Mouse (Mus musculus) liver, embryonic 15.5 days (tissue): Measurements from ENCODE around the gene A430089I19Rik. TPM values are rescaled to one million over a fixed set of nuclear protein-coding genes. Genes with fewer than 3 reads are reported as not detected.
"Not testable (repeated sequence)": the region's sequence is repeated elsewhere in the genome, so short reads cannot be mapped to it uniquely, and the experiment has no call there.

ENCODE experiments used
- ATAC-seq: fragments of 200-750 bp; cut with Nextera tagmentation; 2 replicates; pipeline ENCODE4 v1.8.0; 2017; ENCODE audit warnings: moderate number of reproducible peaks, mild to moderate bottlenecking, moderate library complexity; ENCODE audit not compliant: insufficient read depth
- H3K27ac ChIP-seq: fragments of 300-500 bp; sonication (generic); replicated peaks from 2 replicates; pipeline ENCODE4 v1.5.1; 2015; ENCODE audit warnings: mild to moderate bottlenecking, inconsistent platforms
- H3K27me3 ChIP-seq: fragments of 300-500 bp; sonication (generic); 2 replicates; pipeline ENCODE4 v1.6.1; 2015; ENCODE audit warnings: mild to moderate bottlenecking, inconsistent platforms
- H3K36me3 ChIP-seq: fragments of 300-500 bp; sonication (generic); replicated peaks from 2 replicates; pipeline ENCODE4 v1.6.1; 2015; ENCODE audit warnings: moderate library complexity, mild to moderate bottlenecking, inconsistent platforms
- H3K4me1 ChIP-seq: fragments of 300-500 bp; sonication (generic); replicated peaks from 2 replicates; pipeline ENCODE4 v1.6.1; 2015; ENCODE audit warnings: inconsistent platforms
- H3K4me2 ChIP-seq: fragments of 300-500 bp; sonication (generic); 2 replicates; pipeline ENCODE4 v1.6.1; 2015; ENCODE audit warnings: moderate library complexity, mild to moderate bottlenecking, inconsistent platforms
- H3K4me3 ChIP-seq: fragments of 300-500 bp; sonication (generic); replicated peaks from 2 replicates; pipeline ENCODE4 v1.5.1; 2015; ENCODE audit warnings: mild to moderate bottlenecking, inconsistent platforms
- H3K9ac ChIP-seq: fragments of 300-500 bp; sonication (generic); 2 replicates; pipeline ENCODE4 v1.6.1; 2015; ENCODE audit warnings: moderate library complexity, mild to moderate bottlenecking, inconsistent platforms
- H3K9me3 ChIP-seq: fragments of 300-500 bp; sonication (generic); replicated peaks from 2 replicates; pipeline ENCODE4 v1.6.1; 2016; ENCODE audit warnings: inconsistent platforms
- WGBS: fragments of 180-500 bp; shearing (Covaris S2); methylation state at CpG from one replicate; pipeline ENCODE4 v1.1.7; 2015; ENCODE audit warnings: mixed read lengths; ENCODE audit not compliant: insufficient replicate concordance; 5-methylcytosine and 5-hydroxymethylcytosine counted together
- polyA plus RNA-seq: library from polyadenylated mRNA; unstranded; fragments of >200 nt; fragmentation: Nextera tagmentation; extraction: Ambion mirVana; gene quantifications from 2 replicates; pipeline ENCODE4 v1.2.1, GENCODE M21; 2015

The A430089I19Rik gene
- not detected in 2 replicates for polyA plus RNA-seq

DNA sequence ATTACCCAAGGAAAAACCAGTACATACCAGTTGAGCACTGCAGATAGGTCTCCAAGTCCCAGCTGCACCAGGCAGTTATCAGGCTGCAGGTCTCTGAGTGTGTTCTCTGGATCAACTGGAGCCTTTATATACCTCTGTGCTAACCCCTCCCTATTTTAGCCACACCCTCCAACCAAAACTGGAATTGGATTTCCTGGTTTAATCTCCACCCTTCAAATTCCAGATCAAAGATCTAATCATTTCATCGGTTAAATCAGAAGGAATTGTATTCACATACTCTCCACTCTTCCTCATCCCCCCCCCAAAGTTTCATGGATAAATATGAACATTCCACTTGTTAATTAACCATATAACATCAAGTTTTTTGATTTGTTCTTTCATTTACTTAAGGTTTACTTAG lies at the start of gene A430089I19Rik:
TSS of gene A430089I19Rik (minus strand) at position 101 of the 400 bp plus-strand sequence.
- H3K4me3 ChIP-seq, H3K9ac ChIP-seq, H3K36me3 ChIP-seq, H3K4me1 ChIP-seq, H3K4me2 ChIP-seq, H3K27ac ChIP-seq, H3K27me3 ChIP-seq, H3K9me3 ChIP-seq, ATAC-seq: not testable (repeated sequence)
- WGBS = 72% methylated on average over 1 of the region's 1 CpGs

- not testable (repeated sequence) for H3K27me3 ChIP-seq, H3K4me3 ChIP-seq, H3K4me2 ChIP-seq, H3K27ac ChIP-seq, H3K9me3 ChIP-seq, H3K4me1 ChIP-seq, H3K9ac ChIP-seq, H3K36me3 ChIP-seq, ATAC-seq
- WGBS = no CpG with 5 or more reads among the region's 2 CpGs
These were observed 32.9 kb upstream of the A430089I19Rik start, which contains the start of gene AA792892 for GRCm38 (mm10) chr5:94339449-94339848. Gene AA792892 (plus strand): TSS chr5:94339749.

- not testable (repeated sequence) for H3K27me3 ChIP-seq, ATAC-seq, H3K9me3 ChIP-seq, H3K27ac ChIP-seq, H3K4me1 ChIP-seq, H3K36me3 ChIP-seq, H3K4me3 ChIP-seq, H3K9ac ChIP-seq, H3K4me2 ChIP-seq
- WGBS = no CpG with 5 or more reads among the region's 2 CpGs
These were observed 7.5 kb upstream of the A430089I19Rik start, which contains the start of gene Gm6502 for GRCm38 (mm10) chr5:94314135-94314534. Gene Gm6502 (plus strand): TSS chr5:94314435.

Other genes starting within 250 kb of the A430089I19Rik start
- gene BC061212, start 236.3 kb downstream of the A430089I19Rik start, polyA plus RNA-seq = not detected in 2 replicates
- not detected in 2 replicates for gene Gm6351, start 230.4 kb downstream of the A430089I19Rik start, polyA plus RNA-seq
- gene Gm3106, start 88.8 kb downstream of the A430089I19Rik start, polyA plus RNA-seq = not detected in 2 replicates
- not detected in 2 replicates for gene Gm6502, start 7.6 kb upstream of the A430089I19Rik start, polyA plus RNA-seq
- gene AA792892, start 33.0 kb upstream of the A430089I19Rik start, polyA plus RNA-seq = not detected in 2 replicates
- gene Gm7682, start 139.0 kb upstream of the A430089I19Rik start, polyA plus RNA-seq = not detected in 2 replicates
- gene Gm3139, start 219.5 kb upstream of the A430089I19Rik start, polyA plus RNA-seq = not detected in 2 replicates